Mouse (Mus musculus) kidney, adult 2 months (tissue): ENCODE results near the gene Cobll1. TPM values are rescaled to one million over a fixed set of nuclear protein-coding genes. Genes with fewer than 3 reads are reported as not detected.

Source experiments
- DNase-seq: peaks from one replicate; pipeline ENCODE4 v3.0.0; 2021
- H3K27ac ChIP-seq: fragments of 200-500 bp; 2 replicates; pipeline ENCODE4 v1.5.1; 2012; ENCODE audit warnings: low read depth, low read length, control low read depth, inconsistent platforms; ENCODE audit not compliant: insufficient read depth
- H3K27me3 ChIP-seq: fragments of 200-500 bp; replicated peaks from 2 replicates; pipeline ENCODE4 v1.6.1; 2012; ENCODE audit warnings: mild to moderate bottlenecking, moderate library complexity, low read length, inconsistent platforms; ENCODE audit not compliant: control insufficient read depth, insufficient read depth
- H3K36me3 ChIP-seq: fragments of 200-500 bp; 2 replicates; pipeline ENCODE4 v1.6.1; 2012; ENCODE audit warnings: mild to moderate bottlenecking, moderate library complexity, low read length, inconsistent platforms; ENCODE audit not compliant: control insufficient read depth, insufficient read depth
- H3K4me1 ChIP-seq: fragments of 200-500 bp; 2 replicates; pipeline ENCODE4 v1.6.1; 2011; ENCODE audit warnings: low read length; ENCODE audit not compliant: control insufficient read depth, insufficient read depth
- H3K4me3 ChIP-seq: fragments of 200-500 bp; 2 replicates; pipeline ENCODE4 v1.5.1; 2011; ENCODE audit warnings: mild to moderate bottlenecking, low read depth, low read length, control low read depth; ENCODE audit not compliant: insufficient read depth
- CTCF ChIP-seq: fragments of 200-500 bp; conservative IDR thresholded peaks from 2 replicates; pipeline ENCODE4 v1.5.1; 2011; ENCODE audit warnings: low read depth, mild to moderate bottlenecking, control low read depth, low read length, moderate library complexity, mixed read lengths; ENCODE audit not compliant: insufficient read depth, insufficient read length
- POLR2A ChIP-seq: fragments of 200-500 bp; IDR thresholded peaks from one replicate; pipeline ENCODE4 v1.6.1; 2011; ENCODE audit warnings: low read depth, low read length, control low read depth
- WGBS: fragments of 180-500 bp; shearing (Covaris S2); methylation state at CpG from one replicate; pipeline ENCODE4 v1.1.7; 2018; 5-methylcytosine and 5-hydroxymethylcytosine counted together
- polyA plus RNA-seq: library from polyadenylated mRNA; depleted of rRNA; stranded (reverse); fragments of >200 nt; gene quantifications from 2 replicates; pipeline ENCODE4 v1.2.3, GENCODE M21; 2012

Gene Cobll1
- polyA plus RNA-seq, 1 experiment = 51.7 TPM

- Histone ChIP-seq H3K27me3 (no peaks in the 10 kb centered on the region), H3K4me3 (no peak overlapping the region), H3K36me3 (peaks cover 8% of the 10 kb centered on the region), H3K4me1 (no peaks in the 10 kb centered on the region), H3K27ac (no peak overlapping the region)
- DNase-seq = no peak
- 44% methylated on average over 6 of the region's 6 CpGs for WGBS
- TF ChIP-seq CTCF (no peak), POLR2A (no peak)
These were observed 143.6 kb downstream of the Cobll1 start for GRCm38 (mm10) chr2:65095571-65095970.

- WGBS = 76% methylated on average over 2 of the region's 2 CpGs
- Histone ChIP-seq H3K27ac (no peak overlapping the region), H3K36me3 (peaks cover 8% of the 10 kb centered on the region), H3K4me3 (no peak overlapping the region), H3K4me1 (no peaks in the 10 kb centered on the region), H3K27me3 (no peaks in the 10 kb centered on the region)
- DNase-seq = no peak
- TF ChIP-seq POLR2A (no peak), CTCF (no peak)
These were observed 145.2 kb downstream of the Cobll1 start for GRCm38 (mm10) chr2:65093990-65094389.

GRCm38 (mm10) chr2:65090986-65091385 lies 148.2 kb downstream of the Cobll1 start:
- no peak for DNase-seq
- Histone ChIP-seq H3K4me3 (no peak overlapping the region), H3K27ac (no peak overlapping the region), H3K27me3 (no peaks in the 10 kb centered on the region), H3K36me3 (peaks cover 10% of the 10 kb centered on the region), H3K4me1 (no peaks in the 10 kb centered on the region)
- WGBS = 63% methylated on average over 2 of the region's 2 CpGs
- no peak for TF ChIP-seq POLR2A
- TF ChIP-seq CTCF = no peak

GRCm38 (mm10) chr2:65087197-65087596 lies 152.0 kb downstream of the Cobll1 start:
- TF ChIP-seq CTCF (no peak), POLR2A (no peak)
- no peaks in the 10 kb centered on the region for H3K4me1 ChIP-seq
- H3K27me3 ChIP-seq = no peaks in the 10 kb centered on the region
- 73% methylated on average over 3 of the region's 3 CpGs for WGBS
- peaks cover 6% of the 10 kb centered on the region; the same call in 1 of the 2 replicates for H3K36me3 ChIP-seq
- no peak overlapping the region for H3K27ac ChIP-seq
- no peak overlapping the region for H3K4me3 ChIP-seq
- DNase-seq = no peak

GRCm38 (mm10) chr2:65083411-65083810 lies 155.8 kb downstream of the Cobll1 start:
- peaks cover 5% of the 10 kb centered on the region; the same call in 1 of the 2 replicates for H3K36me3 ChIP-seq
- H3K4me1 ChIP-seq = no peaks in the 10 kb centered on the region
- DNase-seq = no peak
- no peaks in the 10 kb centered on the region for H3K27me3 ChIP-seq
- H3K4me3 ChIP-seq = no peak overlapping the region
- H3K27ac ChIP-seq = no peak overlapping the region
- TF ChIP-seq CTCF = no peak

GRCm38 (mm10) chr2:65077544-65077943 lies 161.7 kb downstream of the Cobll1 start:
- H3K36me3 ChIP-seq = no peaks in the 10 kb centered on the region
- WGBS = 73% methylated on average over 3 of the region's 3 CpGs
- H3K4me1 ChIP-seq = no peaks in the 10 kb centered on the region
- H3K27ac ChIP-seq = no peak overlapping the region
- DNase-seq = no peak
- H3K4me3 ChIP-seq = no peak overlapping the region
- no peak for TF ChIP-seq POLR2A
- TF ChIP-seq CTCF = no peak
- H3K27me3 ChIP-seq = no peaks in the 10 kb centered on the region

- no peak for DNase-seq
- no peaks in the 10 kb centered on the region for H3K4me1 ChIP-seq
- no peak overlapping the region for H3K27ac ChIP-seq
- TF ChIP-seq POLR2A (no peak), CTCF (no peak)
- no peaks in the 10 kb centered on the region for H3K27me3 ChIP-seq
- 85% methylated on average over 5 of the region's 5 CpGs for WGBS
- no peak overlapping the region for H3K4me3 ChIP-seq
- no peaks in the 10 kb centered on the region for H3K36me3 ChIP-seq
These were observed 163.4 kb downstream of the Cobll1 start for GRCm38 (mm10) chr2:65075840-65076239.

GRCm38 (mm10) chr2:65075431-65075830 lies 163.8 kb downstream of the Cobll1 start:
- no peaks in the 10 kb centered on the region for H3K4me1 ChIP-seq
- 72% methylated on average over 4 of the region's 4 CpGs for WGBS
- no peak overlapping the region for H3K27ac ChIP-seq
- DNase-seq = no peak
- H3K4me3 ChIP-seq = no peak overlapping the region
- no peaks in the 10 kb centered on the region for H3K36me3 ChIP-seq
- H3K27me3 ChIP-seq = no peaks in the 10 kb centered on the region
- TF ChIP-seq POLR2A = no peak
- TF ChIP-seq CTCF = no peak
